In the genomic region with DNA sequence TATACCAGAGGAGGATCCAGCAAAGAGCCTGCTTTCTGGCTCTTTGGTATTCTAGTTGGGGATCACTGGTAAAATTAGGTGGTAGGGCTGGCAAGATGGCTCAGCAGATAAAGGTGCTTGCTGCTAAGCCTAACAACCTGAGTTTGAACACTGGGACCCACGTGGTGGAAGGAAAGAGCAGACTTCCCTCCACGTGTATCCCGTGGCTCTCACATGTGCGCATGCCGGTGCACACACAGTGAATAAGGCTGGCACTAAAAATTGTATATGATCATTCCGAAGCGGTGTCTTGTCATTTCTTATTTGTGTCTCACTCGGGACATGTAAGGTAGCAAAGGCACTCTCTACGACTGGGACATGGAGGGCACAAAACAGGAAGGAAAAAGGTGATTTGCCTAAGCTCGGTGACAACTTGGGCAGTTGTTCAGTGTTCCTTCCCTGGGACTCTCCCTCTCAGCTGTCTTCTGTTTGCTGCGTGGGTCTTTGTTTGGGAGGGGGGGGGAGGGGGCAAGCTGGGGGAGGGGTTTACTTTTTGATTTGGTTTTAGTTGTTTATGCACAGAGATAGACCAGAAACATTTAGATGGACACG, we compare ENCODE assay signal across 27 mouse cellular contexts.
"Had no signal": no experiment of that assay in that cellular context is flagged by ENCODE, and none has a peak within 500 bp of the region (broad histone marks: within the 10 kb centered on the region; RNA-seq: fewer than 3 reads in every experiment).

No protein-coding gene starts in this region.

- DNase-seq: gastrocnemius, postnatal 14 days; gastrocnemius, postnatal 36 days; heart, adult 11 months; heart, adult 2 months; heart, postnatal 4 days; kidney, adult 11 months; kidney, adult 2 months; kidney, adult 9 months; kidney, postnatal 14 days; kidney, postnatal 4 days; liver had no signal

- ATAC-seq: hindbrain, embryonic 16.5 days; inflammation-experienced regulatory T-cells, adult 6 months; intestine, embryonic 15.5 days had no signal

- H3K4me2 ChIP-seq: heart, embryonic 11.5 days; heart, embryonic 13.5 days; heart, embryonic 15.5 days; hindbrain, embryonic 12.5 days; hindbrain, embryonic 14.5 days; intestine, embryonic 15.5 days; kidney, embryonic 15.5 days; limb, embryonic 12.5 days; liver, embryonic 11.5 days had no signal

- H3K36me3 ChIP-seq: heart, embryonic 13.5 days; heart, embryonic 15.5 days; hindbrain, embryonic 10.5 days; hindbrain, embryonic 12.5 days; intestine, embryonic 15.5 days; kidney, embryonic 15.5 days; limb, embryonic 10.5 days; limb, embryonic 12.5 days had no signal

- H3K9ac ChIP-seq: heart, embryonic 13.5 days; heart, embryonic 15.5 days; hindbrain, embryonic 12.5 days; hindbrain, embryonic 14.5 days; intestine, embryonic 15.5 days; kidney, embryonic 15.5 days; limb, embryonic 12.5 days had no signal

- H3K27ac ChIP-seq: heart, adult 2 months; heart, embryonic 13.5 days; heart, embryonic 15.5 days; hindbrain, embryonic 10.5 days; hindbrain, embryonic 12.5 days; hindbrain, embryonic 14.5 days; intestine, embryonic 15.5 days; kidney, embryonic 15.5 days; kidney, postnatal 0 days; layer of hippocampus, adult 2 months; left cerebral cortex, adult 2 months; limb, embryonic 10.5 days; limb, embryonic 12.5 days had no signal

- H3K9me3 ChIP-seq: heart, embryonic 15.5 days; hindbrain, embryonic 10.5 days; hindbrain, embryonic 12.5 days; intestine, embryonic 15.5 days; kidney, embryonic 15.5 days; limb, embryonic 10.5 days; limb, embryonic 12.5 days had no signal

- H3K4me1 ChIP-seq: heart, embryonic 13.5 days; heart, embryonic 15.5 days; hindbrain, embryonic 10.5 days; hindbrain, embryonic 12.5 days; intestine, embryonic 15.5 days; kidney, embryonic 15.5 days; limb, embryonic 10.5 days; limb, embryonic 12.5 days had no signal

- H3K4me3 ChIP-seq: heart, adult 2 months; heart, embryonic 13.5 days; heart, embryonic 15.5 days; hindbrain, embryonic 10.5 days; hindbrain, embryonic 12.5 days; intestine, embryonic 15.5 days; kidney, embryonic 15.5 days; layer of hippocampus, adult 2 months; left cerebral cortex, adult 2 months; limb, embryonic 10.5 days; limb, embryonic 12.5 days had no signal

- H3K27me3 ChIP-seq: heart, embryonic 13.5 days; heart, embryonic 15.5 days; hindbrain, embryonic 12.5 days; intestine, embryonic 15.5 days; kidney, embryonic 15.5 days; limb, embryonic 12.5 days had no signal
